9 mouse cellular contexts compared by ENCODE assay signal in the genomic region with DNA sequence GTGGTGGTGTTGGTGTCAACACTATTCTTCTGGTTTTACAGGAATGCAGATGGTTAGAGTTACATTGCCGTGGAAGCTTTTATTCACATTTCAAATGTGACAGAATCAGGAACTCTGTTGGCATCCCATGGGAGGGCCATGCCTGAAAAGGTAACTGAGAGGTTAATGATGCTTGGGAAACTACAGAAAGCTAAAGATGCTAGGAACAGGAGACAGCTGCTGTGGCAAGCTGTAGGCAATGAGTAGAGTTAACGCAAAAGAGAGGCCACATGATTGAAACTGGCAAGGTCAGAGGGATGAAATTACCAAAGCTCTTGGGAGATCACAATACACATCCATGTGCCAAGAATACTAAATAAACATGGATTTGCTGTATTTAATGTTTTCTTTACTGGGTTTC.
"Had no signal": no experiment of that assay in that cellular context is flagged by ENCODE, and none has a peak within 500 bp of the region (broad histone marks: within the 10 kb centered on the region; RNA-seq: fewer than 3 reads in every experiment).

No protein-coding gene starts in this region.

- H3K9ac ChIP-seq: limb, embryonic 15.5 days; liver, embryonic 12.5 days; lung, embryonic 15.5 days; midbrain, embryonic 13.5 days; neural tube, embryonic 12.5 days had no signal

- H3K9me3 ChIP-seq: limb, embryonic 15.5 days; liver, embryonic 12.5 days; lung, embryonic 15.5 days; midbrain, embryonic 13.5 days; neural tube, embryonic 12.5 days had no signal

- ATAC-seq: liver, embryonic 12.5 days; midbrain, embryonic 13.5 days had no signal

- DNase-seq: kidney, adult 18-20 months; kidney, postnatal 25 days; thymus, postnatal 4 days had no signal

- H3K4me3 ChIP-seq: limb, embryonic 15.5 days; liver, embryonic 12.5 days; lung, embryonic 15.5 days; midbrain, embryonic 13.5 days; neural tube, embryonic 12.5 days had no signal

- H3K36me3 ChIP-seq: limb, embryonic 15.5 days; liver, embryonic 12.5 days; lung, embryonic 15.5 days; midbrain, embryonic 13.5 days; neural tube, embryonic 12.5 days had no signal

- H3K27ac ChIP-seq: limb, embryonic 15.5 days; liver, embryonic 12.5 days; lung, embryonic 15.5 days; midbrain, embryonic 13.5 days; neural tube, embryonic 12.5 days; stomach, postnatal 0 days had no signal

- H3K4me1 ChIP-seq: limb, embryonic 15.5 days; liver, embryonic 12.5 days; lung, embryonic 15.5 days; midbrain, embryonic 13.5 days; neural tube, embryonic 12.5 days had no signal

- H3K4me2 ChIP-seq: limb, embryonic 15.5 days; liver, embryonic 12.5 days; lung, embryonic 15.5 days; midbrain, embryonic 13.5 days; neural tube, embryonic 12.5 days had no signal

- H3K27me3 ChIP-seq: limb, embryonic 15.5 days; liver, embryonic 12.5 days; lung, embryonic 15.5 days; midbrain, embryonic 13.5 days; neural tube, embryonic 12.5 days had no signal
